Mouse (Mus musculus): ENCODE data around the gene Acsm5. TPM values are rescaled to one million over a fixed set of nuclear protein-coding genes. Genes with fewer than 3 reads are reported as not detected.

Gene Acsm5
- total and polyA plus RNA-seq, 3 experiments: not detected

DNA sequence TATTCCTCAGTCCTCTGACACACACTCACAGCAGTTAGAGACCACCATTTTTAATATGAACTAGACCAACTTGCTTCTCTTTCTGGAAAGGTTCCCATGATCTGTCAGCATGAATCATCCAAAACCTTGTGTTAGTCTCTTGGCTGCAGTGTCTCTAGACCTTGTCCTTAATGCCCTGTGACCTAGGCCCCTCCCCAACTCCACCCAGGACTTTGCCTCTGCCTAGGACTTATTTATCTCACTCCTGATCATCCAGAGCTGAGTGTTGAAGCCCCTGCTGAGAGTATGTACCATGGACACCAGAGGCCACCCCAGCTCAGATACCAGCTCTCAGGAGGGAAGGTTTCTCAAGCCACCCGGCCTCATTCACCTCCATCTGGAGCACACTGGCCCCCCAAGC, 3.1 kb downstream of the Acsm5 start:
- no peak overlapping the region for H3K4me3 ChIP-seq (ENCODE audit: control insufficient read depth in 1 of 2, insufficient read depth in 1 of 2, low read depth in 2 of 2, low read length in 2 of 2)
- H3K9me3 ChIP-seq (replicated peaks; ENCODE audit: insufficient read depth, low read length): no peaks in the 10 kb centered on the region
- H3K36me3 ChIP-seq (ENCODE audit: control insufficient read depth in 1 of 2, insufficient read depth in 2 of 2, low read length in 2 of 2): no peaks in the 10 kb centered on the region
- no peaks in the 10 kb centered on the region for H3K79me2 ChIP-seq (ENCODE audit: control insufficient read depth, insufficient read depth, low read length, poor library complexity)
- no peaks in the 10 kb centered on the region for H3K27me3 ChIP-seq (ENCODE audit: control insufficient read depth in 1 of 2, insufficient read depth in 2 of 2, low read length in 2 of 2)
- no peak overlapping the region for H3K27ac ChIP-seq (ENCODE audit: control insufficient read depth, low read depth, low read length)
- H3K9ac ChIP-seq (ENCODE audit: control insufficient read depth, low read depth, low read length, poor library complexity, severe bottlenecking): no peak overlapping the region
- H3K4me1 ChIP-seq (ENCODE audit: control insufficient read depth in 1 of 2, insufficient read depth in 2 of 2, low read length in 2 of 2): no peaks in the 10 kb centered on the region
- no peak for TF ChIP-seq POLR2A (IDR thresholded peaks at IDR 0.05; ENCODE audit: control insufficient read depth in 1 of 2, insufficient read depth in 1 of 2, low read depth in 1 of 2, low read length in 2 of 2, poor library complexity in 1 of 2)
- TF ChIP-seq TCF12 (IDR thresholded peaks at IDR 0.05; ENCODE audit: low read depth, low read length): no peak
- TF ChIP-seq ETS1 (IDR thresholded peaks at IDR 0.05; ENCODE audit: low read depth, low read length): no peak
- TF ChIP-seq ZNF384 (IDR thresholded peaks at IDR 0.05; ENCODE audit: low read depth, low read length): no peak
- no peak for TF ChIP-seq JUND (IDR thresholded peaks at IDR 0.05; ENCODE audit: low read depth, low read length)
- TF ChIP-seq RCOR1 (IDR thresholded peaks at IDR 0.05; ENCODE audit: low read depth, low read length): no peak
- TF ChIP-seq ZC3H11A (IDR thresholded peaks at IDR 0.05; ENCODE audit: low read depth, low read length): no peak
- no peak for TF ChIP-seq TAL1 (IDR thresholded peaks at IDR 0.05; ENCODE audit: low read length)
- TF ChIP-seq USF2 (IDR thresholded peaks at IDR 0.05; ENCODE audit: borderline replicate concordance in 1 of 2, insufficient read depth in 1 of 2, low read depth in 1 of 2, low read length in 2 of 2): no peak
- no peak for TF ChIP-seq RAD21 (IDR thresholded peaks at IDR 0.05; ENCODE audit: low read depth, low read length)
- TF ChIP-seq ZMIZ1 (IDR thresholded peaks at IDR 0.05; ENCODE audit: low read depth, low read length): no peak
- no peak for TF ChIP-seq MYC (IDR thresholded peaks at IDR 0.05; ENCODE audit: low read depth, low read length)
- no peak for TF ChIP-seq MAZ (IDR thresholded peaks at IDR 0.05; ENCODE audit: low read depth, low read length)
- no peak for TF ChIP-seq EP300 (IDR thresholded peaks at IDR 0.05; ENCODE audit: low read depth in 1 of 2, low read length in 2 of 2)
- TF ChIP-seq MEF2A (IDR thresholded peaks at IDR 0.05; ENCODE audit: extremely low read depth, insufficient replicate concordance, low read depth, low read length, poor library complexity, severe bottlenecking): no peak
- DNase-seq (ENCODE audit: low read depth, low spot score): no peak

DNA sequence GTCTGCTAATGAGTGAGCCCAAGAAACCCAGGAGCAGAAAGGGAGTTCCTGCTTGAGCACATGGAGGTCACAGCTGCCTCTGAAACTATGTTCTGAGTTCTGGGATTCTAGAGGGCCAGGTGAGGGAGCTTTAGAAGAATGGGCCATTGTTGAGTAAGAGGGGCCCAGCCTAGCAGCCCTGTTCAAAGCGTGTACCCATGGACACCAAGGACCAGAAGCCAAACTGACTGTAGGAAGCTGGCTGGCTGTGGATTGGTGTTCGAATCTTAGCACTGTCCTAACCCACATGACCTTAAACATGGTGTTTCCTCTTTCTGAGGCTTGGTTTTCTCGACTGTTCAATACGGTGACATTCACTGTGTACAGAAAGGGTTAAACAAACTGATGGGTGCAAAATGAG, 4.1 kb downstream of the Acsm5 start, which contains the start of gene Pdilt:
TSS of gene Pdilt (minus strand) at position 101 of the 400 bp plus-strand sequence.
- no peaks in the 10 kb centered on the region for H3K79me2 ChIP-seq (ENCODE audit: control insufficient read depth, insufficient read depth, low read length, poor library complexity)
- no peaks in the 10 kb centered on the region for H3K27me3 ChIP-seq (ENCODE audit: control insufficient read depth in 1 of 2, insufficient read depth in 2 of 2, low read length in 2 of 2)
- H3K27ac ChIP-seq (ENCODE audit: control insufficient read depth, low read depth, low read length): no peak within 1 kb of the TSS
- no peak within 1 kb of the TSS for H3K9ac ChIP-seq (ENCODE audit: control insufficient read depth, low read depth, low read length, poor library complexity, severe bottlenecking)
- H3K4me3 ChIP-seq (ENCODE audit: control insufficient read depth in 1 of 2, insufficient read depth in 1 of 2, low read depth in 2 of 2, low read length in 2 of 2): no peak within 1 kb of the TSS
- H3K4me1 ChIP-seq (ENCODE audit: control insufficient read depth in 1 of 2, insufficient read depth in 2 of 2, low read length in 2 of 2): no peaks in the 10 kb centered on the region
- no peaks in the 10 kb centered on the region for H3K9me3 ChIP-seq (replicated peaks; ENCODE audit: insufficient read depth, low read length)
- H3K36me3 ChIP-seq (ENCODE audit: control insufficient read depth in 1 of 2, insufficient read depth in 2 of 2, low read length in 2 of 2): no peaks in the 10 kb centered on the region
- no peak for DNase-seq (ENCODE audit: low read depth, low spot score)
- TF ChIP-seq UBTF (IDR thresholded peaks at IDR 0.05; ENCODE audit: borderline replicate concordance, insufficient read depth, low read depth, low read length) (no peak), CTCF (IDR thresholded peaks at IDR 0.05 in 2 of 3, conservative IDR thresholded peaks at IDR 0.05 in 1 of 3; ENCODE audit: control insufficient read depth in 1 of 3, insufficient read depth in 1 of 3, low read depth in 2 of 3, low read length in 3 of 3, poor library complexity in 1 of 3, severe bottlenecking in 1 of 3) (no peak), EP300 (IDR thresholded peaks at IDR 0.05; ENCODE audit: low read depth in 1 of 2, low read length in 2 of 2) (no peak), POLR2AphosphoS2 (IDR thresholded peaks at IDR 0.05; ENCODE audit: low read length) (no peak), KAT2A (conservative IDR thresholded peaks at IDR 0.05; ENCODE audit: low read depth, low read length) (no peak), RCOR1 (IDR thresholded peaks at IDR 0.05; ENCODE audit: low read depth, low read length) (no peak), NELFE (IDR thresholded peaks at IDR 0.05; ENCODE audit: low read depth, low read length) (no peak)
